Mouse (Mus musculus): Measurements from ENCODE around the gene Grik3. TPM values are rescaled to one million over a fixed set of nuclear protein-coding genes. Genes with fewer than 3 reads are reported as not detected.
A peak's percentile ranks its signal among the peaks of the same experiment; 100 is the strongest.

Gene Grik3
- total RNA-seq (2021) (under 1 TPM; 0.35 to 0.37 TPM), polyA plus RNA-seq (2012; rRNA removed) (0.26 and 0.30 TPM in 2 replicates)
- long read RNA-seq, partial matches to known transcripts = 0 of 1 reads
- long read RNA-seq, other reads (novel, unspliced or antisense) = 1 of 1 reads

DNA sequence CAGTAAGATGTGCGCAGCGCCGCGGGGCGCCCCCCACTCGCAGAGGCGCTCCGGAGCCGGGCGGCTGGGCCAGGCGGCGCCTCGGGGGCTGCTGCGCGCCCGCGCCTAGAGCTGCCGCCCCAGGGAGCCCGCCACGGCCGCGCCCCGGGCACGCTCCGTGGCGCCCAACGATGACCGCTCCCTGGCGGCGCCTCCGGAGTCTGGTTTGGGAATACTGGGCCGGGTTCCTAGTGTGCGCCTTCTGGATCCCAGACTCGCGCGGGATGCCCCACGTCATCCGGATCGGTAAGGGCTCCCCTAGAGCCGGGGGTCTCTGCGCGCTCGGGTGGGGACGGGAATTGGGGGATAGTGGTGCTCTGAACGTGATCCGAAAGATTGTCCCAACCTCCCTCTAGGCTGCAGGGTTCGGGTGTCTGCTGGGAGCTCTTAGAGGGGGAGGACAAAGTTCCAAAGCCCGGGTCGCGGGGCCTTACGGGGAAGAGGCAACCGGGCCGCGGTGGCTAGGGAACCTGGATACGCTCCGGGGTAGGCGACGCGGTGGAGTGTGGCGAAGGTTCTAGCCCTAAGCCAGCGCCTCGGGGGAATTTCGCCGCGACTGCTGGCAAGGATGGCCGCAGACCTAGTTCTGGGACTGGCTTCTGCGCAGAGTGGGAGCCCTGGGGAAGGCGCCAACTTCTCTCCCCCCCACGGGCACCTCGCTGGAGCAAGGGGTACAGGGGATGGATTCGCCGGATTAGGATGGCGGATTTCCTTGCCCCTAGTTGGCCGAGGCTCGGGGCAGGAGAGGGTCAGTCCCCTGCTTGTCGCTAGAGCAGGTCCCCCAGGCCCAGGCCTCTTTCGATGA lies at the start of gene Grik3:
TSS of gene Grik3 (plus strand) at position 40 of the 844 bp plus-strand sequence.
- DNase-seq = peak; percentile 5

DNA sequence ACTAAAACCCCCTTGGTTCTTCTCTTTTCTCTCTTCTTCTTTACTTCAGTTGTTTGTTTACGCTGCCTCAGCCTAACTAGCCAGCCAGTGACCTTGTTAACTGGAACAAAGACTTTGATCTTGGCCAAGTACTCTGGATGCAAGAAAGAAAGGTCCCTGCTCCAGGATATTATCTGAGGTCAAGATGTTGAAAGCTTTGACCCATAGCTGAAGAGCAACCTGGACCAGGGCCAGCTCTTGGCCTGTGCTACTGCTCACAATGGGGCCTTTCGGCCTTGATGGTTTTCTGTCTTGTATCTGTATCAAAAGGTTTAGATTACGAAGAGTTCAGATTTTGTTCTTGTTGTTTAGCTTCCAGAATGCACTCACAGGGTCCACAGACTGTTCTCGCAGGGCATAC lies 48.7 kb upstream of the Grik3 start:
- peak; percentile 72 for DNase-seq

DNA sequence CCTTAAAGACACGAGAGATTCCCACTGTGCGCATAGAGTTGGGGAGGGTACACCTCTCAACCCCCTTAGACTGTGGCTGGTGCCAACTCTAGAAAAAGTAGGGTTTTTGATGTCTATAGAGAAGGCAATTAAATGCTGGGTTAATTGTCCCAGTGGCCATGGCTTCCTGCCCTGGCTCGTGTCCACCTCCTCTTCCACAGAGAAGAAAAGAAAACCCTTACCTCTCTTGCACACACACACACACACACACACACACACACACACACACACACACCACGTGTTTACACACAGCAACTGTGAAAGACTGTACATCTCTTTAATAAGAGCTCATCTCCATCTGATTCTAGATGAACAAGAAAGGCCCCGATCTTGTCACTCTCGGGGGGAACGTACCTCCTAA lies 46.1 kb upstream of the Grik3 start:
- no peak for DNase-seq

DNA sequence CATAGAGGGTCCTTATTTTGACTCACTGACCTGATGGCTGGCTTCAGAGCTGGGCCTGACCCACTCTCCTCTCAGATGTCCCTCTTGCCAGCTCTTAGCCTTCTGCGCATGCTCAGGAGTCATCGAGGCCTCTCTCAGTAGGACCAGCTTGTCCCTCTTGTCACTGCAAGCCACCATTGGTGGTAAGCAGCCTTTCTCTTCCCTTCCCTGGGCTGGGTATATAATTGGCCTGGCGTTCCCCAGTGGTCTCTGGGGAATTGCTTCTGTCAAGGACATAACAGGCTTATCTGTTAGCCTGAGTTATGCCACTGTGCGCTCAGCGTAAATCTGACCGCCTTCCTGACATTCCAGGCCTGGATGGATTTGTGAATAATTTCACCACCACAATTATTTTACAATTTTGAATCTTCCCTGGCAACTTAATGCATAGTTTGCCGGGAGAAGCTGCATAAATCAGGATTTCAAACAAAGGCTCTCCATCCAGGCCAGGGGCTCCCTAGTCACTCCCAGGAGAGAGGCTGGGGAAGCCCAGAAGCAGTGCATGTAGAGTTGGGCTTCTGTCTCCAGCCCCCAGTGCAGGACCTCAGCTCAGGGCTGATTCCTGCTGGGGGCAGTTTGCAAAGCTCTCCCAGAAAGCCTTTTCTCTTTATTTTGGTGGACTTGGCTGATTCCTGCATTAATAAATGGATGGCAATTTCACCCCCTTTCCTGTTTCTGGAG lies 39.7 kb upstream of the Grik3 start:
- no peak for DNase-seq

DNA sequence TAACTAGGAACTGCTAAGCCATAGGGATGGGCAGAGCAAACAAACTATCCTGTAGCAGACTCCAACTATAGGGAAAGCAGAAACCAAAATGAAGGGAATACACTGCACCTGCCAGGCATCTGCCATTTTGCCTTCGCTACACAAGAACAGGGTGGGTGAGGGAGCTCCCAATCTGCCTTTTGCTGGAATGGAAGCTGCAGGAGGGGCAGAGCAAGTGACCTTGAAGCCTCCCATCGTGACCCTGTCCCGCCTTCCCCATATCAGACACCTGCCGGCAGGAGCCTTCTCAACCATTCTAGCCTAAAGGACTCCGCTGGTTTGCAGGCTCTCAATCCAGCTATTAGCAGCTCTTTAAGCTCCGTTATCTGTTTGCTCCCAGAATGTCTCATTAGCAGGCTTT lies 38.7 kb upstream of the Grik3 start:
- DNase-seq = no peak

DNA sequence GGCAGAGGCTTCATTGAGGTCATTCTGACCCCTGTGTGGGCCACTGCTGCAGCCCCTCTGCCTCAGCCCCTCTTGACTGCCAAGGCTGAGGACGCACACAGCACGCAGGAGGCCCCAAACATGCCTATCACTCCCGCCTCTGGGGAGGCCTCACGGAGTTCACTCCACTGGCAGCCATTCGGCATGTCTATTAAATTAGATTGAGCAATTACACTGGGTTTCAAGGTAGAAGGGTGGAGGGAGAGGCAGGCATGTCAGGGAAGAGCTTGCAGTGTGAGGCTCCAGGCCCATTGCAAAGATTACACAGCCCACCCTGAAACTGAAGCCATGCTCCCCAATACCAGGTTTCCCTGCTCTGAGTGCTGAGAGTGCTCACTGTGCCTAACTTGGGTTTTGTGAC lies 34.0 kb upstream of the Grik3 start:
- peak; percentile 20 for DNase-seq

DNA sequence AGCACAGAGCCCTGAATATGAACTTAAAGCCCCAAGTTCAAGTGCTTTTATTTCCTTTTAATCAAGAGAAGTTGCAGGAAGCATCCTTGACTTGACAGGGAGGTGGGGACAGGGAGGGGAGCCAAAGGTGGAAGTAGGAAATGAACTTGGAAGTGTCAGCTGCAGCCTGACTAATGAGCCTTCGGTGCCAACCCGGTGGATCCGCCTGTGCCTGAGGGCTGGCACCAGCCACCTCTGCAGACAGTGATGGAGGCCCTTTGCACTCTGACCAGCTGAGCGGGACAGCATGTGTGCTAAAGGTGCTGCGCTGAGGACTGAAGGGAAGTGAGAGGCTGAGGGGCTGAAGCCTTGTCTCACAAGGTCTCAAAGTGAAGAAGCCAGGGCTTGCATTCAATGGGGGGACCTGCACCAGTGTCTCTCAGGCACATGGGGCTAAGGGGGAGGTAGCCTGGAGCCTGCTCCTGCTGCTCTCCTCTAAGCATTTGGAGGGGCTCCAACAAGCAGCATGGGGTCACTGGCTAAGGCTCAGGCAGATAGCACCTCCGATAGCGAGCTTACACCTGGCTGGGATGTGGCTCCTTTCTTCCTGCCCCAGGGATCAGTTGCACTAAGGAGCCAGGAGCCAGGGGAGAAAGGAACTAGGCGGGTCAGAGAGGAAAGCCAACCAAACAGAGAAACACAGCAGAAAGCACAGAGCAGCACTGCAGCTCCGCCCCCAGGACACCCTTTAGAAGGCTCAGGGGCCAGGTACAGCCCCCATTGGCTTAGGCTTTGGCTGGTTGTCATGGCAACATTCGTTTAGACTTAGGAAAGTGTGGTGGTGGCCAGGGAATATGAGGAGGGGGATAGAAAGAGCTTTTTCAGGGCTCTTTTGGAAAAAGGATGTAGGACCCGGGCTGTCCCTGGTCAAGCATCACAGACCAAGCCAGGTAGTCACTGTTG lies 33.1 kb upstream of the Grik3 start:
- peak; percentile 40 for DNase-seq

DNA sequence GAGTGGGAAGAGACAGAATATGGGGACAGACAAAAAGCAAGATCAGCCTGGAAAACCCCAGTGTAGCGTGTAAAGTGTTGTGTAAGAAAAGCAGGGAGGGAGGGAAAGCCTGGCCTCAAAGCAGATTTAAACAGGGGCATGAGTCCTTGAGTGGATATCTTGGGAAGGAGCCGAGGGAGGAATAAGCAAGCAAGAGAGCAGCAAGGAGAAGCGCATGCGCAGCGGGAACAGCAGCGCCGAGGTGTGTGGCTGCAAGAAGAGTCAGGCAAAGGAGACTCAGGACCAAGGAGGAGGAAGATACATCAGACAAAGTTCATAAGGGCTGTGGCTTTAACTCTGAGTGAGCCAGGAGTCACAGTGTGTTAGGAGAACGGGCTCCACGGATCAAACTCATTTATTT lies 30.7 kb upstream of the Grik3 start:
- peak; percentile 15 for DNase-seq

DNA sequence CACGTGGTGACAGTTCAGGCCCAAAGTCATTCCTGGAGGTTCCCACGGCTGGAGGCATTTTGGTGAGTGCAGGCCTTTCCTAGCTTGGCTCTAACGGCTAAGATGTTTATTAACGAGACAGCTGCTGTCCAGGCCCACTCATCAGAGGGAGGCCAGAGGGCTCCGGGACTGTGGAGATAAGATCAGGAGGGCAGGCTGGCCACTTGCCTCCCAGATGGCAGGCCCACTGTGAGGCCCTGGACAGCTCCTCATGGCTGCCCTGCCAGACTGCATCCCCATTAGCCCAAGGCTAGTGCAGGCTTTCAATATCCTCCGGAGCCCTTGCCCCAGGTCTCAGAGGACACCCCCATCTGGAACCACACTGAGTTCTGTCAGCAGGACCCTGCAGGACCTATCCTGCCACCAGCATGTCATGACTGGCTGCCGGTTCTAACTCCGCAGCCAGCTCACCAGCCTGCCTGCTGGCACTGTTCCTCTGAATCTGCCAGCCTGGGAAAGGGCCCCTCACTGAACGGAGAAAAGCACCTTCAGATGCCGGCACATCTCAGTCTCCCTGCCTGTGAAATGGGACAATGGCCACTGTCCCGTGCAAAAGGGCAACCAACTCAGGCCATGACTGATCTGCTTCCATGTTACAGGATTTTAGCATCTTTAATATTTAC lies 20.7 kb upstream of the Grik3 start:
- no peak for DNase-seq

DNA sequence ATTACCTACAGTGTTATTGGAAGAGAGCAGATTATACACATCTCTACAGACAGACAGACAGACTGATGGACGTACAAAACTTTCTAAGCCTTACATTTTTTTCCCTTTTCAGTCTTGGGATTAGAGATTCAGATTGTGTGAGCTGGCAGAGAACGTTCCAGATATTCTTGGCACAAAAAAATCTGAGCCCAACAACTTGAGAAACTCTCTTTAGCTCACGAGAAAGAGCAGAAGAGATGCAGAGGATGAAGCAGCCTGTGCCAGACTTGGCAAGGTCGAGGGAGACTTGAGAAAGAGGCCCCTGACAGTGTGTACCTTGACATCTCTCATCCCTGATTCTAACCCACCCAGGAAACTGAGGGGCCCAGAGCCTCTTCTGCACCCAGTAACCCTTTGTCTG lies 15.6 kb upstream of the Grik3 start:
- no peak for DNase-seq

DNA sequence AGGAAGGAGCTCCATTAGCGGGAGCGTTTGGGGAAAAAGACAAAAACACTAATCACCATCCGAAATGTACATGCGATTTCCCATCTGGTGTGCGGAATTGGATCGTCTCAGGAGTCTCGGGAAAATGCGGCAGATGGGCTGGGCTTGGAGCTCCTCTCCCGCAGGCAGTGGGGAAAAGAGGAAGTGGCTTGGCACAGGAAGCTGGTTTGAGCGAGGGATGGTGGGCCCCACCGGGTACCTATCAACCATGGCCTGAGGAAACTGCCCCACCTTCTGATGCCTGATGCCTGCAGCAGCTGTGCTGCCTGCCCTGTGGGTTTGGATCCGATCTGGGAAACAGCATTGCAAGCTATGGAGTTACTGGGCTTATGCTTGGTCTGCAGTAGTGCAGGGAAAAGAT lies 12.4 kb upstream of the Grik3 start:
- no peak for DNase-seq

DNA sequence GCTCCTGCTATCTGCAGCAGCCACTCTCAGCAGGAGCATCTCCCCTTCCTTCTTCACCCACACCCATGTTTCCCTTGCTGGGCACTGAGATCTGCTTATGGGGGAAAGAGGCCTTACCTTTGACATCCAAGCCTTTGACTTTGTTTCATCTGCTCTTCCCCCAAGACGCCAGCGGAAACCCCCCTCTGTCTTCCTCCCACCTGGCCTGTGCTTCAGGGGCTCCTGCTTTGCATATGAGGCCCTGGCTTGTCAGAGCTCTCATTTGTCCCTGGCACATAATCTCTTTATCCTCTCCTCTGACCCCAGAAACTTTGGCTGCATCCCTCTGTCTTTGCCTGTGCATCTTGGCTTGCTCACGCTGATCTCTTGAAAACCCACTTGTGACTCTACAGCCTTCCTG lies 9.2 kb upstream of the Grik3 start:
- DNase-seq = no peak

DNA sequence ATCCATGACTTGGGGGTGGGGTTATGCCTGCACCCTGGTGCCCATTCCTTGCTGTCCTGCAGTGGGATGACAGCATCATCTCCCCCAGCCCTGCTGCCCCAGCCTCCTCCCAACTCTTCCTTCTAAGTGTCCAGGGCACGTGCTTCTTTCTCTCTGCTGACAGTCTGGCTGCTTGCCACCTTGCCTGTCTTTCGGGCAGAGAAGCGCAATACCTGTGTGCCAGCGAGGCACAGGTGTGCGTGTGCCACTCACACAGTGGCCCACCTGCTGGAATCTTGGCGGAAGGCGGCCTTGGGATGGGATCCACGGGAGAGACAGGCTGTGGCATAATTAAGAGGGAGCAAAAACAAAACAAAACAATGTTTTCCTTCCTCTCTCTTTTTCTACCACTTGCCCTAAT lies 6.4 kb upstream of the Grik3 start:
- DNase-seq = no peak

DNA sequence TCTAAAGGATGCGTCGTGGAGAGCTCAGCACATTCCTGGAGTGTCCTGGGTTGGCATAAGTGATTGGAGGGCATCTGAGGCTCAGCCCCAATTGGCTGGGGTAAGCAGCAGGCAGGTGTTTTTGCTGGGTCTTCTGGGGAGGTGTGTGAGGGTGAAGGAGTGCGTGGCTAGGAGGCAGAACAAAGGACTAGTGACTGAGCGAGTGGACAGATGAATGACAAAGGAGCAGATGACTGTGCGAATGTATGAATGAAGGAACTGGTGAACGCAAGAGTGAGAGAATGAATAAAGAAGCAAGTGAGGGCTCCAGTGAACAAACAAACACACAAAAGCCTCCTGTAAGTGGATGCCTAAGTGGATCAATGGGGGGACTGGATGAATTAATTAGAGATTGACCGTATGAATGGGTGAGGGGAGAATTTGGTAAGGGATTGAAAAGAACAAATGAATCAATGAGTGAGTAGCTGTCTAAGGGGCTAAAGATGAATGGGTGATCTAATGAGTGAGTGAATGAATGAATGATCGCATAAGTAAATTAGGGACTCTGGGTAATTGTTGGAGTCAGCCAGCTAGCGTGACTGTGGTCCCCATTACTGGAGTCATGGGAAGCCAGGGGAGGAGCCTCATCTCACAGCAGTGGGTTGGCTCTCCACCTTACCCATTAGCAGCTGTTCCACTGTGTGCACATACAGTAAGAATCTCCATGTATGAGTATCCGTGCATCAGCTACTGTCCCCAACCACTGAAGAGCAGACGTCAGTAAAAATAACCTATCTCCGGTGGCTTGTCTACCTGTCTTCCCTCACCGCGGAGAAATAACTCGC lies 4.9 kb upstream of the Grik3 start:
- DNase-seq = no peak

DNA sequence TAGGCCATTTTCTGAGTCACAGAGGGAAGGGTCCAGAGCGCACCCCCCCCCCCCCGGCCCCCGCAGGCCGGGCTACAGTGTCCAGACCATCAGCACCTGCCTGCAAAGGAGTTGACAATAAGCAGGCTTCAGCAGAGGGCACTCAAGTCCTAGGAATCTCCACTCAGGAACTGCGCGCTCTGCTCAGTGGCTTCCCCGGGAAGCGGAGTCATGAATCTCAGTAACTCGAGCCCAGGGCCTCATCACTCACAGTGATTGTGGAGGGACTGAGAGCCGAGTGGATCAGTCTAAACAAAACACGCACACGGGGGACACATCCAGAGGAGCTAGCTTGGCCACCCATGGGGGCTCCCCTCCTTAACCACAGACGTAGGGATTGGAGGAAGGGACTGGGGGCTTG lies 3.9 kb upstream of the Grik3 start:
- peak; percentile 17 for DNase-seq

DNA sequence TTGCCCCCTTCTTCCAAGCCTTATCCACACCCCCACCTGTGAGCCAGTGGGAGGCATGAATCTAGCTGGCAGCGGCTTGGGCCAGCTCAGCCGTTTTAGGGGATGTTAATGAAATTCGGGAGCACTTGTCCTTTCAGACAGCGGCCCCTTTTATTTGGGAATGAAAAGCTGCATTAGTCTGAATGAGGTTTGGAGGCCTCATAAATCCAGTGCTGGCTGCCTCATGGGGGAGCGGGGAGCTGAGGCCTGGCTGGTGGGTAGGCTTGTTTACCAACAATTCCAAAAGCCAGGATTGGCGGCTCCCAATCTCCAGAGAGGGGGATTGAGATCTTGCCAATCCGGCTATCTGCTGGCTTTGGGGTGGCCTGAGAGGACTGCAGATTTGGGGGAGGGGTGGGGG lies 3.5 kb upstream of the Grik3 start:
- no peak for DNase-seq

DNA sequence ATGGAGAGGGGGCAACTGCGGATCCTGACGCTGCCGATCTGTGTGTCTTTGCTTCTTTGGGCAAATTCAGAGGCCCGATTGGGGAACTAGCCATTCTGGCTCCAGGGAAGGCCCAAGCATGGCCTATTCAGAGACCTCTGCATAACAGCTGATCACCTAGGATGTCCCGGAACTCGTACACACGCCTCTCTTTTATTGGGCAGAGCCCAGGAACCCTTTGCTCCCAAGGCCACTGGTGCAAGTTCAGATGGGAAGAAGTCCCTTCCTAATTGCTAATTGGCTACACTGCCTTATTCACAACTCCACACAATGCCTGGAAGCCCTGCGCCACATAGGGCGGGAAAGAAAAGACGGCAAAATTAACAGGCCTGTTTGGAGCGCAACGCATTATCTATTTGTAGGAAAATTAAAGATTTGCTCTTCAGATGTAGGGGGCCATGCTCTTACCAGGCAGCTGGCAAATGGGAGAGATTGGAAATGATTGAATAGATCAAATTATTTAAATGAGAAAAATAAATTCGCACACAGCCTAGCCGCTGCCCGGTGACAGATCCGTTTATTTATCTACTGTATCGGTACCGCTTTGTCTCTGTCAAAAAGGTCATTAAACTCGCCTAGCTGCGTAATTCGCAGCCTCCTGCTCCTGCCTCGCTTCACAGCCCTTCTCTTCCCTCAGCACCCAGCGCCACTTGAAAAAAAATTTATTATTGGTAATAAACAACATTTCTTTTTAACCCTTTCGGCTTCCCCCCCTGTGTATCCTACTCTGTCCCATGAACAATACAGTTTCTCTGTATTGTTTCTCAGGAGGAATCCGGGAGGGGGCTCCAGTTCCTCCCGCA lies 1.5 kb upstream of the Grik3 start:
- DNase-seq = no peak

DNA sequence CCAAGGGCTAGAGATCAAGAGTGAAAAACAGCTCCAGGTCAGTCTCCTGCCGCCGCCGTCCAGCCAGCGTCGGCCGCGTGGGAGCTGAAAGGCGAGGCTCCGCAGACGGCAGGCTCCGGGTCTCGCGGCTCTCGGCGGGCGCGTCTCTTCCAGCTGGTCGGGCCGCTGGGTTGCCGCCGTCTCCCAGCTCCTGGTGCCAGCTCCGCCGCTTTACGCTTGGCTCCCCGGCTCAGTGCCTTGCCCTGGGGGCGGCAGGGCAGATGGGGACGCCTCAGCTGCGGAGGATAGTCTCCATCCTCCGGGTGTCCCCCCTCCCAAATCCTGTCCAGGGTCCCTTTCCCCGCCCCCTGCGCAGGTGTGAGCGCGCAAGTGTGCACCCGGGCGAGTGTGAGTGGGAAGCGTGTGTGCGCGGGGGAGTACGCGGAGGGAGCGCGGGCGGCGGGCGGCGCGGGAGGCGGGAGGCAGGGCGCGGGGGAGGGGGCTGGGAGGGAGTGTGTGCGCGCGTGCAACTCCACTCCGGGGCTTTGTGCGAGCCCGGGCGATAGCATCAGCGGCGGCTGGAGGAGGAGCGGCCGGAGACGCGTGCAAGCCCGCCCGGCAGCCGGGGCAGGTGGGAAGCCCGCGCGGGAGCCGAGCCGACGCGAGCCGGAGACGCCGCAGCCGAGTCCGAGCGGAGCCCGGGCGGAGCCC lies 454 bp upstream of the Grik3 start:
- DNase-seq = peak; percentile 27

DNA sequence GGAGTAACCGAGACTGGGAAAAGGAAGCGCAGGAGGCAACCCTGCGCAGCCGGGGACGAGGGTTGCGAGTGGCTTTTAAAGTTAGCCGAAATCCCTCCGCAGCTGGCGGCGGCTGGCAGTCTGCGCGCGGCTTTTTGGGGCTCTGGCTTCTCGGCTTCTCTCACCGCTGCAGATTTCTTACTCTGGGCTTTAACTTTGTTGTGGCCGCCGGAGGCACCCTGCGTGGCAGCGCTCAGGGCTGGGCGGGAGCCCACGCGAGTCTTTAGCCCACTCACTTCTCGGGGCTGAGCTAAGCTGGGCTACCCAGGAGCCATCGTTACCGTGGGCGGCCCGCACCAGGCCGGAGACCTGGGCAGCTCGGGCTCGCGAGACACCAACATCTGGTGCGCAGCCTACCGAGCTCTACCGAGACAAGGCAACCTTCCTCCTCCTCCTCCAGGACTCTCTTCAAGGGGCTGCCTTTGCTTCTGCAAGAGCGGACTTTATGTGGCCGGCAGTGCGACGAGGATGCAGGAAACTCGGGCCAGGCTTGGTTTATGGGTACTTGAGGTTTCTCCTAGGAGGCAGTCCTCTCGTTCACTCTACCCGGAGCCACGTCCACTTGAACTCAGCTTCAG lies 1.1 kb downstream of the Grik3 start:
- peak; percentile 14 for DNase-seq
